Mouse (Mus musculus) embryonic fibroblast, embryonic 13.5 days (primary cell): ENCODE measurements at regions not wholly inside any gene's neighbourhood (a gene's known extent, or its start where the extent isn't known, plus 50 kb on each side); places are given as distances from the start of the nearest gene placed in this dataset.

Source experiments
- CTCF ChIP-seq: IDR thresholded peaks from 2 replicates; pipeline ENCODE4 v1.5.1; 2011; ENCODE audit warnings: mild to moderate bottlenecking, control low read depth, low read length, moderate library complexity, borderline replicate concordance; ENCODE audit not compliant: insufficient read depth
- POLR2A ChIP-seq: IDR thresholded peaks from 2 replicates; pipeline ENCODE4 v1.6.1; 2011; ENCODE audit warnings: low read depth, mild to moderate bottlenecking, control low read depth, low read length, moderate library complexity

DNA sequence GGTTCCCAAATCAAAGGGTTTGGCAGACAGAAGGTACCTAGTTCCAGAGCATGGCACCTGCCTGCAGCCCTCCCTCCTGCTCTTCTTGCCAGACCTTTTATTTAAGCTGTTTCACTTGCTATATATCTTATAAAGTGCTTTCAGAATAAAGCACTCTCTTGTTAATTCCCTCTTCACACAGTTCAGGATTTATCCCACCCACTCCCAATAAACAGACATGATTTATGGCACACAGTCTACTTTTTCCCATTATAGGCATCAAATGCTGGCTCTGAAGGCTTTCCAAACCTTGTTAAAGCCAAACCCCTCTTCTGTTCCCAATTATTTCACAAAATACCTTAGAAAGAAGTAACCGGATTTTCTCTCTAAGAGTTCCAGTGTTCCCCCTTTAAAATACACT lies 226.6 kb downstream of the Dnajb9 start:
- TF ChIP-seq POLR2A (no peak), CTCF (no peak)
